Mouse (Mus musculus) forebrain, embryonic 10.5 days (tissue): ENCODE measurements at regions not wholly inside any gene's neighbourhood (a gene's known extent, or its start where the extent isn't known, plus 50 kb on each side); places are given as distances from the start of the nearest gene placed in this dataset.

ENCODE experiments used
- DNase-seq: peaks from one replicate; pipeline ENCODE4 v3.0.0-alpha.2; 2017; ENCODE audit warnings: low spot score; ENCODE audit errors: extremely low spot score
- H3K27ac ChIP-seq: fragments of 300-500 bp; sonication (generic); 2 replicates; pipeline ENCODE4 v1.5.1; 2016; ENCODE audit warnings: mild to moderate bottlenecking
- H3K27me3 ChIP-seq: fragments of 300-500 bp; sonication (generic); 2 replicates; pipeline ENCODE4 v1.6.1; 2016; ENCODE audit warnings: mild to moderate bottlenecking; ENCODE audit not compliant: poor library complexity, severe bottlenecking
- H3K36me3 ChIP-seq: fragments of 300-500 bp; sonication (generic); replicated peaks from 2 replicates; pipeline ENCODE4 v1.6.1; 2016; ENCODE audit warnings: mild to moderate bottlenecking, moderate library complexity
- H3K4me1 ChIP-seq: fragments of 300-500 bp; sonication (generic); 2 replicates; pipeline ENCODE4 v1.6.1; 2016
- H3K4me3 ChIP-seq: fragments of 300-500 bp; sonication (generic); 2 replicates; pipeline ENCODE4 v1.5.1; 2016; ENCODE audit warnings: mild to moderate bottlenecking, moderate library complexity
- H3K9me3 ChIP-seq: fragments of 300-500 bp; sonication (generic); 2 replicates; pipeline ENCODE4 v1.6.1; 2016; ENCODE audit warnings: mild to moderate bottlenecking, moderate library complexity
- WGBS: fragments of 180-500 bp; shearing (Covaris S2); methylation state at CpG from one replicate; pipeline ENCODE4 v1.1.7; 2016; 5-methylcytosine and 5-hydroxymethylcytosine counted together

GRCm38 (mm10) chr16:86159021-86159815 lies 257.6 kb upstream of the Adamts5 start:
- no peak for DNase-seq

GRCm38 (mm10) chr16:86138171-86138570 lies 236.5 kb upstream of the Adamts5 start:
- H3K9me3 ChIP-seq: no peaks in the 10 kb centered on the region
- H3K4me1 ChIP-seq: peaks cover 14% of the 10 kb centered on the region
- 62% methylated on average over 3 of the region's 3 CpGs for WGBS
- no peak for DNase-seq
- H3K27ac ChIP-seq: no peak overlapping the region
- H3K36me3 ChIP-seq: no peaks in the 10 kb centered on the region
- no peak overlapping the region for H3K4me3 ChIP-seq
- H3K27me3 ChIP-seq: no peaks in the 10 kb centered on the region

More at GRCm38 (mm10) chr16:86159021-86159815, 257.6 kb upstream of the Adamts5 start:
- Histone ChIP-seq H3K27me3 (no peaks in the 10 kb centered on the region), H3K4me3 (no peak overlapping the region), H3K27ac (no peak overlapping the region), H3K36me3 (no peaks in the 10 kb centered on the region), H3K4me1 (no peaks in the 10 kb centered on the region), H3K9me3 (no peaks in the 10 kb centered on the region)
- 93% methylated on average over 4 of the region's 4 CpGs for WGBS

- Histone ChIP-seq H3K4me3 (no peak overlapping the region), H3K4me1 (peaks cover 14% of the 10 kb centered on the region), H3K36me3 (no peaks in the 10 kb centered on the region), H3K9me3 (no peaks in the 10 kb centered on the region), H3K27me3 (no peaks in the 10 kb centered on the region), H3K27ac (no peak overlapping the region)
- 23% methylated on average over 3 of the region's 3 CpGs for WGBS
- DNase-seq: no peak
These were observed 234.5 kb upstream of the Adamts5 start for GRCm38 (mm10) chr16:86136169-86136568.

GRCm38 (mm10) chr16:86127391-86127790 lies 225.8 kb upstream of the Adamts5 start:
- no peaks in the 10 kb centered on the region for H3K36me3 ChIP-seq
- no peaks in the 10 kb centered on the region for H3K27me3 ChIP-seq
- no peaks in the 10 kb centered on the region for H3K9me3 ChIP-seq
- H3K27ac ChIP-seq: no peak overlapping the region
- H3K4me1 ChIP-seq: no peaks in the 10 kb centered on the region
- no peak for DNase-seq
- WGBS: 86% methylated on average over 4 of the region's 4 CpGs
- H3K4me3 ChIP-seq: no peak overlapping the region

- no peaks in the 10 kb centered on the region for H3K9me3 ChIP-seq
- no peaks in the 10 kb centered on the region for H3K36me3 ChIP-seq
- DNase-seq: no peak
- no peak overlapping the region for H3K27ac ChIP-seq
- no peak overlapping the region for H3K4me3 ChIP-seq
- no peaks in the 10 kb centered on the region for H3K4me1 ChIP-seq
- no peaks in the 10 kb centered on the region for H3K27me3 ChIP-seq
- WGBS: 94% methylated on average over 1 of the region's 1 CpGs
These were observed 222.6 kb upstream of the Adamts5 start for GRCm38 (mm10) chr16:86124182-86124581.

GRCm38 (mm10) chr16:86122936-86123335 lies 221.3 kb upstream of the Adamts5 start:
- Histone ChIP-seq H3K36me3 (no peaks in the 10 kb centered on the region), H3K4me1 (no peaks in the 10 kb centered on the region), H3K4me3 (no peak overlapping the region), H3K9me3 (no peaks in the 10 kb centered on the region), H3K27me3 (no peaks in the 10 kb centered on the region), H3K27ac (no peak overlapping the region)
- no peak for DNase-seq
- WGBS: 88% methylated on average over 1 of the region's 1 CpGs

GRCm38 (mm10) chr16:86117959-86118358 lies 216.3 kb upstream of the Adamts5 start:
- H3K36me3 ChIP-seq: no peaks in the 10 kb centered on the region
- DNase-seq: no peak
- no peaks in the 10 kb centered on the region for H3K9me3 ChIP-seq
- no peak overlapping the region for H3K27ac ChIP-seq
- H3K4me3 ChIP-seq: no peak overlapping the region
- H3K27me3 ChIP-seq: no peaks in the 10 kb centered on the region
- H3K4me1 ChIP-seq: no peaks in the 10 kb centered on the region

GRCm38 (mm10) chr16:86115587-86116376 lies 214.2 kb upstream of the Adamts5 start:
- no peaks in the 10 kb centered on the region for H3K36me3 ChIP-seq
- WGBS: 88% methylated on average over 2 of the region's 2 CpGs
- H3K27ac ChIP-seq: no peak overlapping the region
- DNase-seq: no peak
- no peaks in the 10 kb centered on the region for H3K9me3 ChIP-seq
- H3K4me3 ChIP-seq: no peak overlapping the region
- H3K4me1 ChIP-seq: no peaks in the 10 kb centered on the region
- H3K27me3 ChIP-seq: no peaks in the 10 kb centered on the region

- H3K9me3 ChIP-seq: peaks cover 6% of the 10 kb centered on the region; the same call in 1 of the 2 replicates
- H3K4me3 ChIP-seq: no peak overlapping the region
- no peaks in the 10 kb centered on the region for H3K36me3 ChIP-seq
- H3K27me3 ChIP-seq: no peaks in the 10 kb centered on the region
- no peaks in the 10 kb centered on the region for H3K4me1 ChIP-seq
- no peak overlapping the region for H3K27ac ChIP-seq
- WGBS: 87% methylated on average over 2 of the region's 2 CpGs
- DNase-seq: no peak
These were observed 192.8 kb upstream of the Adamts5 start for GRCm38 (mm10) chr16:86094461-86094860.

GRCm38 (mm10) chr16:86090175-86090574 lies 188.5 kb upstream of the Adamts5 start:
- H3K27me3 ChIP-seq: no peaks in the 10 kb centered on the region
- 93% methylated on average over 6 of the region's 6 CpGs for WGBS
- H3K4me3 ChIP-seq: no peak overlapping the region
- no peaks in the 10 kb centered on the region for H3K36me3 ChIP-seq
- no peaks in the 10 kb centered on the region for H3K4me1 ChIP-seq
- DNase-seq: no peak
- no peak overlapping the region for H3K27ac ChIP-seq
- no peaks in the 10 kb centered on the region for H3K9me3 ChIP-seq

- no peak for DNase-seq
- WGBS: 93% methylated on average over 3 of the region's 3 CpGs
- Histone ChIP-seq H3K4me1 (no peaks in the 10 kb centered on the region), H3K9me3 (no peaks in the 10 kb centered on the region), H3K27ac (no peak overlapping the region), H3K27me3 (no peaks in the 10 kb centered on the region), H3K4me3 (no peak overlapping the region), H3K36me3 (no peaks in the 10 kb centered on the region)
These were observed 185.8 kb upstream of the Adamts5 start for GRCm38 (mm10) chr16:86087421-86087820.

- no peak overlapping the region for H3K4me3 ChIP-seq
- no peak overlapping the region for H3K27ac ChIP-seq
- H3K36me3 ChIP-seq: no peaks in the 10 kb centered on the region
- no peaks in the 10 kb centered on the region for H3K27me3 ChIP-seq
- WGBS: 42% methylated on average over 3 of the region's 3 CpGs
- H3K4me1 ChIP-seq: peaks cover 13% of the 10 kb centered on the region
- no peak for DNase-seq
- no peaks in the 10 kb centered on the region for H3K9me3 ChIP-seq
These were observed 166.2 kb upstream of the Adamts5 start for GRCm38 (mm10) chr16:86067628-86068364.

GRCm38 (mm10) chr16:86060087-86060486 lies 158.5 kb upstream of the Adamts5 start:
- no peaks in the 10 kb centered on the region for H3K27me3 ChIP-seq
- WGBS: 80% methylated on average over 5 of the region's 5 CpGs
- H3K9me3 ChIP-seq: no peaks in the 10 kb centered on the region
- no peaks in the 10 kb centered on the region for H3K4me1 ChIP-seq
- H3K36me3 ChIP-seq: no peaks in the 10 kb centered on the region
- H3K4me3 ChIP-seq: no peak overlapping the region
- H3K27ac ChIP-seq: no peak overlapping the region
- DNase-seq: no peak
